Mouse (Mus musculus): ENCODE data around the gene F2rl1.

The F2rl1 gene

DNA sequence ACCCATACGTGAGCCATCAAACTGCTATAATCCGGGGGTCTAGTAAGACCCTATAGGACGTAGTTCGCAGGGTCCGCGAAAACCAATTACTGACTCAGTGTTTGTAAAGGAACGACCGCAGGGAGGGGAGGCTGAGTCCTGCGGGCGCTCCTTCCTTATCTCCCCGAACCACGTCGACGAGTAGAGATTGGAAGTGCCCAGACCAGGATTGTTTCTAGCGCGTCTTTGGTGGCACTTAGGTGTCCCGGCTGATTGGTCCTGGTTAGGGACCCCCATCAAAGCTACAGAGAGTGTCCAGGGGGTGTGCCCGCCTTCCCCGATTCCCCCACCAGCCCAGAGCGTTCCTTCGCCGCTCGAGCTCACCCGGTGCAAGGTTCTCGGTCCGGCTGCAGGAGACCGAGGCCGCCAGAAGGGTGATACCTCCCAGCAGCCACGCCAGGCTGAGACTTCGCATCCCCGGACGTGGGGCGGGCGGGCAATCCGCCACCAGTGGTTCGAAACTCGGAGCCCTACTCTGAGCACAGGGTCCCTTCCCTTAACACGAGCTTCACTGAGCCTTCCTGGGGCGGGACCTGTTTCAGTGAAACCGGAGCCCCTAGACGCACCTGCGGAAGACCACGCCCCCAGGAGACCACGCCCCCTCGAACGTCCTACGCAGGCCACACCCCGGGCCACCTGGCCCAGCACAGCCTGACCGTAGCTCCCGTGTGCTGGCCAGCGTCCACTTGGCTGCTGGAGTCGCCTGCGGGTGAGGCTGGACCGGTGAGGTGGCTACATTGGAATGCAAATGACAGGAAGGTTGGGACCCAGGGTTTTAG, at the start of gene F2rl1:
F2rl1 (minus strand) TSS at position 554 of the 818 bp plus-strand sequence.
- no peak for DNase-seq (ENCODE audit: low read depth, low spot score)

DNA sequence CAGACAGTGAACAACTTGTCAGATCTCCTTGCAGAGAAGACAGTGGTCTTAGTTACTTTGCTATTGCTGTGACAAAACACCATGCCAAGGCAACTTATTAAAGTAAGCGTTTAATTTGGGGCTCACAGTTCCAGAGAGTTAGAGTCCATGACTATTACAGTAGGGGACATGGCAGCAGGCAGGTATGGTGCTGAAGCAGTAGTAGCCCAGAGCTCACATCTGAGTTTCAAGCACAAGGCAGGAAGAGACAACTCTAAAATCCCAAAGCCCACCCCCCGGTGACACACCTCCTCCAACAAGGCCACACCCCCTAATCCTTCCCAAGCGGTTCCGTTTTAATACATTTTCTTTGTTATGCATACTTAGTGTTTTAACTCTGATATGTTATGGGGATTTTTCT, 45.9 kb upstream of the F2rl1 start:
- no peak for DNase-seq (ENCODE audit: low read depth, low spot score)

DNA sequence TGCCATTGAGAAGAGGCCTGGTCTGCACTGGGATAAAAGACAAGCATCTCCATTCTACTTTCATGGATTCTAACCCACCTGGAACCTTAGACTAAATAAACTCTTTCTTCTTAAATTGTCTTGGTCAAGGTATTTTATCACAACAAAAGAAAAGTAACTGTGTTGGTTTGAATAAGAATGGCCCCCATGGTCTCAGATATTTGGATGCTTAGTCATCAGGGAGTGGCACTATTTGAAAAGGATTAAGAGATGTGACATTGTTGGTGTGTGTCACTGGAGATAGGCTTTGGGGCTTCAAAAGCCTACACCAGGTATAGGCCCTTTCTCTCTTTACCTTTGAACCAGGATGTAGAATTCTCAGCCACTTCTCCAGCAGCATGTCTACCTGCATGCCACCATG, 44.3 kb upstream of the F2rl1 start:
- DNase-seq (ENCODE audit: low read depth, low spot score) = no peak

DNA sequence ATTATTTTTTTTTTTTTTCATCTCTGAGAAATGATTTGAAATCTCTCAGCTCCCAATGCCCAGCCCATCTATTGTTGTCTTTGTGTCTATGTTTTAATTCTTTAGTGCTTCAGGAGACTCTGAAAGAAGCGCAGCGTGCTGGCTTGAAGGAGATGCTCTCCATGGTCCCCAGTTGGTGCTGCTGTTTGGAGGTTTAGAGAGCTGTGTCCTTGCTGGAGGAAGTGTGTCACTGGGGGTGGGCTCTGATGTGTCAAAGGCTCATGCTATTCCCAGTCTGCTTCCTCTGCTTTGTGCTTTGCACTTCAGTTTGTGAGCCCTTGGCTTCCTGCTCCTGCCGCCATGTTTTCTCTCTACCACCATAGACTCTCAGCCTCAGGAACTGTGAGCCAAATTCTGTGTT, 43.3 kb upstream of the F2rl1 start:
- DNase-seq (ENCODE audit: low read depth, low spot score) = no peak

DNA sequence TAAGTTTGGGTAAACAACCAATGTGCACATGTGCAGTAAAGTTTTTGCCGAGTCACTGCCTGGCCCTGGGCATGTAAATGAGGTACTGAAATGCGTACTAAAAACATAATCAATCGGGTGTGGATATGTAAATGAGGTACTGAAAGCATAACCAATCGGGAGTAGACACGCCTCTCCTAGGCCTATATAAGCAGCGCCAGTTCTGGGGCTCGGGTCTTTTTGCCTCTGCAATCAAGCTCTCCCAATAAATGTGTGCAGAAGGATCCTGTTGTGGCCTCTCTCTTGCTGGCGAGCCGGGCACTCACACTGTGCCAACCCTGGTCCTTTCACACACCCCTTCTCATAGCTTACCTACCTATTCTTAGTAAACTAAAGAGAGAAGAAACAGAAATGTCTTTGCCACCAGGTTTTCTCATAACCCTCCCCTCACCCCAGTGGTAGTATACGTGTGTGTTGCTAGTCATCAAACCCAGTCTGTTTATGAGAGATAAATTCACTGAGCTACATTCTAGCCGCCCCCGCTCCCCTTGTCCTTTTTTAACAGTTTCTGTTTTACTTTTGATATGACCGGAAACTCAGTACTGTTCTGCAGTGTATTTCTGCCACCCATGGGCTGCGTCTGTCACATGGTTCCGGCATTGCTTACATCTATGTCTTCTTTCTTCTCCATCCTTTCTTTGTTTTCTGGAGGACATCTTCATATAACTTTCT, 42.0 kb upstream of the F2rl1 start:
- DNase-seq (ENCODE audit: low read depth, low spot score) = no peak

DNA sequence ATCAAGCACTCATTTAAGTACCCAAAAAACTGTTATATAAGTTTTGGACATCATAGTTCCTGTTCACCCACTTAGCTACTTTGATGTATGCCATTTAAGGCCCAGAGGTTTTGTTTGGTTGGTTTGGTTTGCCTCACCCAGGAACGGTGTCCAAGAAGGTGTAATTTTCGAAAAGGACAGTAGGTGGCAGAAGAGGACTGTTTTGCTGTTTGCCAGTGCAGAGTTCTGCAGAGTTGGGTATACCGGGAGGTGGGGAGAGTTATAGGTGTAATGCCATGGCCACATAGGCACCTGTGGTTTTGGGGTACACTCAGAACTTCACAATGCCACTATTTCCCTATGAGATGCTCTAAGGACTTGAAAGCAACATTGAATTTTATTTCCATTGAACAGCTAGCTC, 38.7 kb upstream of the F2rl1 start:
- peak; percentile 62 for DNase-seq (ENCODE audit: low read depth, low spot score)

DNA sequence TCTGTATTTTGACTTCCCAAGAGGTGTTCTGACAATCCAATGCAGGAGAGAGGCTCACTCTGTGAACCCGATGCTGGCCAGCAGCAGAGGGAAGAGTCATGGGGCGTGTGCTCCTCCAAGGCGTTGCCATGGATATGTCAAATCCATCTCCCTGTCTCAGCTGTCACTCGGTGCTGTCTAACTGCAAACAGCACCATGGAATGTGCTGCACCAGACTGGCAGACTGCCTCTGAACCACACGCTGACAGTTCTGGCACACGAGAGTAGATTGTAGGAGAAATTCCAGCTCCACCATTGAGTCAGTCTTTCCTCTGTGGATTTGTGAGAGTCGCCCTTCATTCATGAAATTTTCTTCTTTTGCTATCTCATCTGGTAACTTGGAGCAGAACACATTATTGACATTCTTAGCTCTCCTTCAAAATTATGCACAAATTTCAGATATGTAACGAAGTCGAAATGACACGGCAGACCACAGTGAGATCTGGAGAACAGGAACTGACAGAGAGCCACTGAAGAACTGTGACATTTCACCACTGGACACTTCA, 38.1 kb upstream of the F2rl1 start:
- no peak for DNase-seq (ENCODE audit: low read depth, low spot score)

DNA sequence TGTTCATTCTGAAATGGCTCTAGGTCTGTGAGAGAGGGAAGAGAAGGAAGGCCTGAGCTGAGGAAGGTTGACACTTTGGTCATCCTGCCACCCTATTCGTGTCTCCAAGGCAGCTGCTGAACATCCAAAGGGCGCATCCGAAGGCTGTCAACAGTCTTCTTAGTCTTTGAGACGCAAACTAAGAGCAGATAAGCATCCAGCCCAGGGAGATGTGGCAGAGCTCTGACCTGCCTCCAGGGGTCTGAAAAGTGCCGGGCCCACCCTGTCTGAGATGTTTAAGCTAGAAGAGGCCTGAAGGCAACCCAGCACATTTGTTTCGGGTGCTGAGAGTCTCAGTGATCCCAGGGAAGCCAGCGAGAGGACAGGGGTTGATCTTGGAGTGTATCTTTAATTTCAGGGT, 32.3 kb upstream of the F2rl1 start:
- no peak for DNase-seq (ENCODE audit: low read depth, low spot score)

DNA sequence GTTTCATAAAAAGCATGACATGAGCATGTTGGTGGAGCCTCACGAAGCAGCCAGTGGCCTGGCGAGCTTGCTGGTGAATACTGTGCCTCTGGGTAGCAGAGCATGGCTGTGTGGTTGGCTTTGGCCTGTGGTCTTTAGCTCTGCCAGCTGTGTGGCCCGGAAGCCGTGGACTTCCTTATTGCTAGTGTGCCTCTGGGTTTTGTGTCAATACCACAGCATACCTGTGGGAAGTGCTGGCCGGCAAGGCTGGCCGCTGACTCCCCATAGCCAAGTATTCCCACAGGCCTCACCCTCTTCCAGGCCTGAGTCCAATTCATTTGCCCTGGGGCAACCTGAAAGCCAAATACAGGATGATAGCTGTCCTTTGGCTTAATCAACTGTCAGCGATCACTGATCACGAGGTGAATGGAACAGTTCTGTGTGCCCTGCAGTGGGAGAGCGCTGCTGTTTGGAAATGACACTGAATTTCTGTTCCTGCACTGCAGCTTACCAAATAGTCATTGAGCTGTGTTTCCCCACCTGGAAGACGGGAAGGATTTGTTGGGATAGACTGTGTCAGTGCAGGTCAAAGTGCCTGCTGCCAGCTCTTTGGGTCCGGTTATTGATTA, 29.0 kb upstream of the F2rl1 start:
- no peak for DNase-seq (ENCODE audit: low read depth, low spot score)

DNA sequence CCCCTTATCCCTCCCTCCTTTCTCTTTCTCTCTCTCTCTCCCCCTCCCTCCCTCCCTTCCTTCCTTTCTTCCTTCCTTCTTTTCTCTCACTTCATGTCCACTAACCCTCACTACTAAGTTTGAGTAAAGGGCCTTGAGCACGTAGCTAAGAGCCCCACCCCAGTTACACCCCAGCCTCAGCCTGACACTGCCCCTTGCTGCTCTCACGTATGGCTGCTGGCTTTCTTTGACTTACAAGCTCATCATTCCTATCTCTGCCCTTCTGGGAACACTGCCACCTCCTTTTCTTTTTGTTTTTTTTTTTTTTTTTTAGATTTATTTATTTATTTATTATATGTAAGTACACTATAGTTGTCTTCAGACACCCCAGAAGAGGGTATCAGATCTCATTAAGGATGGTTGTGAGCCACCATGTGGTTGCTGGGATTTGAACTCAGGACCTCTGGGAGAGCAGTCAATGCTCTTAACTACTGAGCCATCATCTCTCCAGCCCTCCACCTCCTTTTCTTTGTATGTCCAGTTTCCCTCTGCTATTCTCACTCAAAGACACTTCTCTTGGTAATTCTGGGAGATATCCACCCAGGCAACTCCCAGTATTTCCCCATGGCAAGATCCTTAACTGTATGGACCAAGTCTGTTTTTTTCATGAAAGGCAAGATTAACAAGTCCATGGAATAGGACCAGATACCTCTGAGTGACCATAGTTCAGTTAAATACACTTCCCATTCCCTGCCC, 25.8 kb upstream of the F2rl1 start:
- DNase-seq (ENCODE audit: low read depth, low spot score) = no peak

DNA sequence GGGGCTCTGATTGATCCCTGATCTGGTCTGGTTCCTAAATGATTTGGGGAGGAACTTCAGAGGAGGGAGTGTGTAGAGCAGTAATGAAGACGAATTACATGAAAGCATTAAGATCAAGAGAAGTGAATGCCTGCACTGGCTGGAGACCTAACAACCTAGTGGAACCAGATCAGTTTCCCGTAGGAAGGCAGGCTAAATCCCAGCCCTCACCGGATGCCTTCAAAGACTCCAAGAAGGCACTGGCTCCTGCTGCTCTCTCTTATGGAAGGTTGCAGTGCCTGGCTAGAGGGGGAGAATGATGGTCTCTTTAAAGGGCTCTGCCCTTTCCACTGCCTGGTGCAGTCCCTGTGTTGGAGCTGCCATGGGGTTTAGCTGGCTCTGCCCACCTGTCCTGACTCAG, 24.4 kb upstream of the F2rl1 start:
- DNase-seq (ENCODE audit: low read depth, low spot score) = no peak

DNA sequence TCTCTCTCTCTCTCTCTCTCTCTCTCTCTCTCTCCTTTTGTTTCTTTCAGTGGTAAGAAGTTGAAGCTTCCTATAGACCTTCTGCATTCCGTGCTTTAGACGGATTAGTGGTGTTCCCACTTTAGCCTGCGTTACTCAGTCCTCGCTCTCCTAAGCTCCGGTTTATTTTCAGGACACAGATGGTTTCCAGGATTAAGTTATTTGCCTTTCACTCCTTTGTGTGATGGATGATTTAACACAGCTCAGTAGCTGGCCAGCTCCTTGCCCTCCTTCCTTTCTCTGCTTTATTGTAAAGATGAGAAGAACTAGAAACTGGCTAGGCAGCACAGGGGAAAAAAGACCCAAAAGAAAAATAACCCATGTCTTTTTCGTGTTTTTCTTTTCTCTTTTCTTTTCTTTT, 23.8 kb upstream of the F2rl1 start:
- no peak for DNase-seq (ENCODE audit: low read depth, low spot score)

DNA sequence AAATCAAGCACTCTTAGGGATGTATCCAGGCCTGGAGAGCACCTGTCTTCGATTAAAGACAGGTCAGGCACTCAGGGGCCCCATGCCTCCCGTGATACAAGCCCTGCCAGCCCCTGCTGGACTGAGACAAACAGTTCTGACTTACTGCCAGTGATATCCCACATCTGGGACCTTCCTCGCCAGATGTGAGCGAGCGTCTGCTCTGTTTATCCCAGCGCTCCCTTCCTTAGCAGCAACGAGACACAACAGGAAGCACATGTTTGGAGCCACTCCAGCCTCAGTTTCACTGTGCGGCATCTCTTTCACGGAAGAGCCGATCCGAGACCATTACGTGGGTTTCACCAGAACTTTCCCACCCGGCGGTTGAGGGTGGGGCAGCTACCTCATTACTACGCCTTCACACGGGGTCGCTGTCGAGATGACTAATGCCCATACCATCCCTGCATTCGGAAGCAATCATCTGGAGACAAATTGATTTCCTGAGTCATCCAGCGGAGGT, 23.3 kb upstream of the F2rl1 start:
- no peak for DNase-seq (ENCODE audit: low read depth, low spot score)

DNA sequence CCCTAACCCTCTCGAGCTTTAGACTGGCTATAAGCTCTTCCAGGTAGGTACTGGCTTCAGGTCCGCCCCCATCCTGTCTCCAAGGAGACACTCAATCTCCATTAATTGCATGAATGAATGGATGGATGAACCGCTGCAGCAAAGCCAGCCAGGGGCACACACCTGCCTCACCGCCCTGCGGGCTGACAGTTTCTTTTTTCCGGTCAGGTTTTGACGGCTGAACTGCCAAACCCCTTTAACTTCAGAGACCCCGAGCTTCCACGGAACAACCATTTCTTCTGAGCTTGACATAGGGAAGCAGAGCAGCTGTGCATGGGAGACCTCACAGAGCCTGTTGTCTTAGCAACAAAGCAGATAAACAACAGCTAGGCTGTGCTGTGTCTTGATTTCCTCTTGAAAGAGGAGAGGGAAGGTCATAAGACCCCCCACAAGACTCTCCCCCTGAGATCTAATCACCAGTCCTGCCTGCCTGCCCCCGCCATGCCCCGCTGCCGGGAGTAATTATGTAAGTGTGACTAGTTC, 22.1 kb upstream of the F2rl1 start:
- no peak for DNase-seq (ENCODE audit: low read depth, low spot score)

DNA sequence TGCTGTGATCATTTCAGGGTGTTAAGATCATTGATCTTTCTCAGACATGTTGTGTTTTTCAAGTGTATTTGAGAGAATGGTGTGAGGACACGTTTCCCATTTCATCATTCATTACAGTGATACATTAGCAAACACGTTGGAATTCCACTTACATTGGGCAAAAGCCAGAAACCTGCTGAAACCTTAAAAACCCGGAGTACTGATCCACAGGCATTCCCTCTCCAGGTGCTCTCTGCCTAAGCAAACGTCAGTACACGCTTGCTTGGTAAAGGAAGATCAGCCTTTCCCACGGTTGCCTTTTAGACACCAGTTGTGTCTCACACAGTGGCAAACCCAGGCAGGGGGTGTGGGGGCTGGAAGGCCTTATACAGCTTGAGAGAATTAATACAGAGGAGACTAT, 21.2 kb upstream of the F2rl1 start:
- DNase-seq (ENCODE audit: low read depth, low spot score) = no peak

DNA sequence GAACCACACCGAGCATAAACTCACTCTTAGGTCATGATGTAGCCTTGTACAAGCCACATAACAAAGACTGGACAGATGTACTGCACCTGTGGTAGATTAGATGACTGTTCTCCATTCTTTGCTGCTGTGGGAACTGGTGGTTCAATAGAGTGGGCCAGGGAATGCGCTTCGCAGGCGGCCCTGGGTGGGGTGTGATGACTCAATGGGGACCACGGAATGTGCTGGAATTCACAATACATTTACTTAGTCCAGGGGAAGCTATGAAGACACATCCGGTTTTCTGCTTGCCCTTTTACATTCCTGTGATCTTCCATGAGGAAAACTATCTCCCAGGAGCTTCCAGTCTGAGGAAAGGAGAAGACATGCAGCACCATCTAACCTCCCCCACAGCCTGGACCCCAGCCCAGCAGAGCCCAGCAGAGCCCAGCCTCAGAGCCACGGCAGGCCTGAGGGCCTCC, 20.7 kb upstream of the F2rl1 start:
- DNase-seq (ENCODE audit: low read depth, low spot score) = no peak

DNA sequence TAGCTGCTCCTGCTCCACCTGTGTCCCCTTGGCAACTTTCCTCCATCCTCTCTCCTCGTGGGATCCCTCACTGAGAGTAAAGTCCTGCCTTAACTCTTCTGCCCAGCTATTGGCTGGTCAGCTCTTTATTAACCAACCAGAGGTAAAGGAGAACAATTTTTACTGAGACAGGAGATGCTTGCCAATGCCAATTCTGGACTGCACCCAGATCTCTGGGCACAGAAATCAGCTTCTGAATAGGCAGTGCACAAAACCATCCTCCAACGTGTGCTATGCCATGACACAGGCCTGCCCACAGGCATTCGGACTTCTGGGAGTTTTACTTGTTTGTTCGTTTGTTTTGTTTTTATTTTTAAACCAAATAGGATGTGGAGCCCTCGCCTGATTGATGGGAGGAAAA, 13.0 kb upstream of the F2rl1 start:
- no peak for DNase-seq (ENCODE audit: low read depth, low spot score)

DNA sequence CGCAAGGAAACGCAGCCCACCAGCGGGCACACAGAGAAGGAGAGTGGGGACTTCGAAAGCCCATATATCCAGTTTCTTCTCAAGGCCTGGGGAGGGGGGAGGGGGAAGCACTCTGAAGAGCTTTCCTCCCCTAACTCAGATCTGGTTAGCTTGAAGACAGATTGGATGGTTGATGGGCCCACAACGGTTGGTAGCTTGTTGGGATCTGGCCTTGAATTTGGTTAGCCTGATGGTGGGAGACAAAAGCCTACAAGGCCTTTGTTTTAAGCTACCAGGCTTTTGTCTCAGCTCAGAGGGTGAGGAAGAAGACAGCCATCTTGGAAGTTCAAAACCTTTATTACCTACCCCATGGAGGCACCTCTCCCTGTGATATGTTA, 11.1 kb upstream of the F2rl1 start:
- DNase-seq (ENCODE audit: low read depth, low spot score) = no peak

DNA sequence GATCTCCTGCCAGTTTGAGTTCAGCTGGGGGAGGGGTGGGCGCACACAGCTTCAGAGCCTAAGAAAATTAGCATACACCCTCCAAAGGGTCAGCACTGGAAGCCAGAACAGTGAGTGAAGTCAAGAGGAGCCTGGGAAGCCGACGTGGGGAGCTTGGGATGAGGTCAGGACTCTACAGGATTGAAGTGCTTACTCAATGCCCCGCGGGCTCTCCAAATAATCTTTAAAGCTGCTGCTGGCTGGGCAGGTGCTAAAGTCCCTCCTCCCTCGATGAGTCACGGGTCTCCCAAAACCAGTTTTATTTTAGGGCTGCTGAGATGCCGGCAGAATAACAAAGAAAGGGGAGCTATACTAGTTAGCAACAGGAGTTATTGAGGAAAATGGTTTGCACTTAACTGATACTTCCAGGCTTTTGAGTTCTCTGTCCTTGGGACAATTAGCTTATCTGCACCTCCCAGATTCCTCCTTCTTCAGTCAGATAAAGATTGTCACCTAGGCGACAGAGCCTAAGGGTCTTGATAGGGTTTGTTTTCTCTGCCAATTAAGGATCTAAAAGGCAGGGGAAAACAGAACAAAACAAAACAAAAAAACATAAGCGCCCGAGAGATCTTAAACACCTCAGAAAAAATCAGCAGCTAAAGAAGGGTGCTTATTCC, 10.6 kb upstream of the F2rl1 start:
- no peak for DNase-seq (ENCODE audit: low read depth, low spot score)

DNA sequence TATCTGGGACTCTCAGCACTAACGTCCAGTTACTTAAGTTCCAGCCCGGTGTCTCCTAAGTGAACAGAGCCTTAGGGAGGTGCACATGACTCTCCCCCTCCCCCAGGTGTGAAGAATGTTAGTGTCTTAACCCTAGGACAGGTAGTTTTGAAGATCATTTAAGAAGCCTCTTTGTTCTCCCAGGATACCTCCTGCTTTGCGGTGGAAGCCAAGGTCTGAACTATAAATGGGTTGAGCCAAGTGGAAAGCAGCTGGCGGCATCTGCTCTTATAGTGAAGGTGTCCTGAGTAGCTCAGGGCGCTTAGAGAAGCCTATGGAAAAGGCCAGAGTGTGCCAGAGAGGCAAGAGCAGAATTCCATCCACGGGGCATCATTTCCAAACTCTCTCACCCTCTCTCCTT, 10.0 kb upstream of the F2rl1 start:
- no peak for DNase-seq (ENCODE audit: low read depth, low spot score)

DNA sequence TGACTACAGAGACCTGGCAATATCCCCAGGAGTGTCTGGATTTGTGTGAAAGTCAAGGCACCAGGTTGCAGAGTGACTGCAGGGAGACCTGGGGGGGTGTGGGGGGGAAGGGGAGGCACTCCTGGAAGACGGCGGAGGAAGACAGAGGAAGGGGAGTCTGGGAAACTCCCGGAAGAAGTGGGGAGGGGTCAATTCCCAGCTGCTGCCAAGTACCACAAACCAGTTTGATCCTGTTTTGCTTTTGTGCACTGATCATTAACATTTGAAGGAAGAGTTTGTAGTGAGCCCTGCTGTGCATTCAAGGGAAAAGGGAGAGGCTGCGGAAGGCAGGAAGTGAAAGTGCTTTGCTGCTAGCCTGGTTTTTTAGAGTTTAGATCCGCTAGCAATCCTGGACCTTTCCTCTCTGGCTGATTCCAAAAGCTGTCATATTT, 9.1 kb upstream of the F2rl1 start:
- DNase-seq (ENCODE audit: low read depth, low spot score) = no peak

All from retina, postnatal 7 days (tissue).